Mouse (Mus musculus) common myeloid progenitor, adult 5-6 weeks (primary cell): Measurements from ENCODE around the gene Olig3. TPM values are rescaled to one million over a fixed set of nuclear protein-coding genes. Genes with fewer than 3 reads are reported as not detected.

ENCODE experiments used
- ATAC-seq: replicated peaks from 2 replicates; pipeline ENCODE4 v1.8.0; 2016; ENCODE audit warnings: low read depth, mild to moderate bottlenecking, moderate TSS enrichment, inconsistent platforms; ENCODE audit not compliant: poor library complexity, severe bottlenecking
- total RNA-seq: library from RNA; stranded (forward); fragments of 200-1000, 187-1606 nt; gene quantifications from 2 replicates; pipeline ENCODE4 v1.2.3, GENCODE M21; 2017

Olig3 gene
- total RNA-seq = not detected in 2 replicates

GRCm38 (mm10) chr10:19356071-19356583 is at the start of gene Olig3:
Gene Olig3, plus strand, starts transcription at chr10:19356533.
- ATAC-seq = peak; percentile 62

- ATAC-seq = no peak
Observed at GRCm38 (mm10) chr10:19309681-19310395, 46.5 kb upstream of the Olig3 start.

GRCm38 (mm10) chr10:19310471-19310870 is 45.9 kb upstream of the Olig3 start:
- ATAC-seq = no peak

- no peak for ATAC-seq
Observed at GRCm38 (mm10) chr10:19317962-19318812, 38.1 kb upstream of the Olig3 start.

- ATAC-seq = no peak
Observed at GRCm38 (mm10) chr10:19321781-19322180, 34.6 kb upstream of the Olig3 start.

- ATAC-seq = no peak
Observed at GRCm38 (mm10) chr10:19329191-19329777, 27.0 kb upstream of the Olig3 start.

- no peak for ATAC-seq
Observed at GRCm38 (mm10) chr10:19333425-19333824, 22.9 kb upstream of the Olig3 start.

- ATAC-seq = no peak
Observed at GRCm38 (mm10) chr10:19338695-19339630, 17.4 kb upstream of the Olig3 start.

- no peak for ATAC-seq
Observed at GRCm38 (mm10) chr10:19344039-19344438, 12.3 kb upstream of the Olig3 start.

- ATAC-seq = no peak
Observed at GRCm38 (mm10) chr10:19349326-19349725, 7.0 kb upstream of the Olig3 start.

GRCm38 (mm10) chr10:19352006-19352877 is 4.1 kb upstream of the Olig3 start:
- no peak for ATAC-seq

GRCm38 (mm10) chr10:19352878-19353301 is 3.4 kb upstream of the Olig3 start:
- 0 out of 2 replicates have a peak, but pooled peaks have one; percentile 12 for ATAC-seq

- no peak for ATAC-seq
Observed at GRCm38 (mm10) chr10:19353631-19354030, 2.7 kb upstream of the Olig3 start.

- ATAC-seq = no peak
Observed at GRCm38 (mm10) chr10:19354146-19354545, 2.2 kb upstream of the Olig3 start.

- ATAC-seq = no peak
Observed at GRCm38 (mm10) chr10:19355076-19355475, 1.3 kb upstream of the Olig3 start.

- ATAC-seq = peak; percentile 38; the same call in 1 of the 2 replicates
Observed at GRCm38 (mm10) chr10:19356720-19357641, 648 bp downstream of the Olig3 start.

GRCm38 (mm10) chr10:19357848-19358247 is 1.5 kb downstream of the Olig3 start:
- ATAC-seq = no peak
